Mouse (Mus musculus) ES-E14 (cell line): Measurements from ENCODE around the gene Zfp655. TPM values are rescaled to one million over a fixed set of nuclear protein-coding genes. Genes with fewer than 3 reads are reported as not detected.

Experiments
- DNase-seq: peaks from one replicate; pipeline ENCODE4 v3.0.0-alpha.2; 2013; ENCODE audit warnings: low read depth, low spot score
- H3K27ac ChIP-seq: 2 replicates; pipeline ENCODE4 v1.5.1; 2012; ENCODE audit warnings: low read depth, mild to moderate bottlenecking, low read length, moderate library complexity, mixed read lengths; ENCODE audit not compliant: poor library complexity, insufficient read depth, severe bottlenecking
- H3K36me3 ChIP-seq: 2 replicates; pipeline ENCODE4 v1.6.1; 2012; ENCODE audit warnings: mild to moderate bottlenecking, low read length, moderate library complexity, mixed read lengths; ENCODE audit not compliant: control insufficient read depth, poor library complexity, insufficient read depth, severe bottlenecking
- H3K4me1 ChIP-seq, 2 experiments: fragments of 150-350 bp in 1 of 2; sonication (generic) in 1 of 2; 2 replicates each; pipeline ENCODE4 v1.6.1; 2012; ENCODE audit warnings: low read length in 2 of 2, mild to moderate bottlenecking in 1 of 2, mixed read lengths in 1 of 2; ENCODE audit not compliant: control insufficient read depth in 2 of 2, insufficient read depth in 2 of 2, poor library complexity in 1 of 2
- H3K4me3 ChIP-seq, 2 experiments: fragments of 150-350 bp in 1 of 2; sonication (generic) in 1 of 2; 2 replicates each; pipeline ENCODE4 v1.5.1; 2012; ENCODE audit warnings: low read length in 2 of 2, low read depth in 1 of 2, mild to moderate bottlenecking in 1 of 2, mixed read lengths in 1 of 2; ENCODE audit not compliant: insufficient read depth in 1 of 2, poor library complexity in 1 of 2, severe bottlenecking in 1 of 2
- H3K9ac ChIP-seq: 2 replicates; pipeline ENCODE4 v1.6.1; 2012; ENCODE audit warnings: low read depth, mild to moderate bottlenecking, low read length, mixed read lengths; ENCODE audit not compliant: poor library complexity, insufficient read depth, severe bottlenecking
- H3K9me3 ChIP-seq: fragments of 150-350 bp; sonication (generic); 2 replicates; pipeline ENCODE4 v1.6.1; 2012; ENCODE audit warnings: low read depth, mild to moderate bottlenecking, low read length; ENCODE audit not compliant: control insufficient read depth, insufficient read depth
- CHD2 ChIP-seq: IDR thresholded peaks from 2 replicates; pipeline ENCODE4 v1.6.1; 2014; ENCODE audit warnings: mild to moderate bottlenecking, low read depth, low read length, inconsistent platforms
- HCFC1 ChIP-seq: IDR thresholded peaks from 2 replicates; pipeline ENCODE4 v1.6.1; 2012; ENCODE audit warnings: low read length, inconsistent platforms, borderline replicate concordance; ENCODE audit not compliant: insufficient read depth
- MAFK ChIP-seq: IDR thresholded peaks from 2 replicates; pipeline ENCODE4 v1.6.1; 2014; ENCODE audit warnings: mild to moderate bottlenecking, low read depth, low read length, inconsistent platforms; ENCODE audit not compliant: insufficient read depth
- ZC3H11A ChIP-seq: IDR thresholded peaks from 2 replicates; pipeline ENCODE4 v1.6.1; 2012; ENCODE audit warnings: low read depth, mild to moderate bottlenecking, inconsistent platforms, low read length, borderline replicate concordance
- ZNF384 ChIP-seq: IDR thresholded peaks from 2 replicates; pipeline ENCODE4 v1.6.1; 2012; ENCODE audit warnings: low read depth, low read length, inconsistent platforms
- in situ Hi-C, 2 experiments: fragments of 600-800 bp; cut with MboI; formaldehyde crosslinking; loops; one replicate each; pipeline ENCODE4 v1.15.1; 2025; ENCODE audit warnings: low sequenced_read_pairs in 2 of 2, inconsistent platforms in 1 of 2; ENCODE audit not compliant: unreplicated experiment in 2 of 2
- total RNA-seq: library from RNA; depleted of rRNA; stranded (reverse); fragments of 300-350 nt; gene quantifications from 2 replicates; pipeline ENCODE4 v1.2.3, GENCODE M21; 2012

Zfp655 gene
- total RNA-seq, 1 experiment, result 36.1 TPM

DNA sequence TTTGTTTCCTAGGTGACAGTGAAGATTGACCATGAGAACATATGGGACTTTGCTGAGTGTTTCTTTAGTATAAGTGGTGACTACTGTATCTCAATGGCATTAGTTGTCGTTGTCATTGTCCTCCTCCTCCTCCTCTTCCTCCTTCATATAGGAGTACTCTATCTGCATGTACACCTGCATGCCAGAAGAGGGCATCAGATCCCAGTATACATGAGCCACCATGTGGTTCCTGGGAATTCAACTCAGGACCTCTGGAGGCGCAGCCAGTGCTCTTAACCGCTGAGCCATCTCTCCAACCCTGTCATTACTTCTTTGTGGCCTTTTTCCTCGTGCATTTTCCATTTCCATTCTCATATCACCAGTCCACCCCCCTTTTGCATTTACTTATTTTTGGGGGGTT is 16.8 kb upstream of the Zfp655 start:
- no peak for TF ChIP-seq MAFK
- no peak for TF ChIP-seq CHD2
- no peak for TF ChIP-seq ZNF384
- no peak for TF ChIP-seq HCFC1
- no peak for TF ChIP-seq ZC3H11A
- Histone ChIP-seq H3K27ac (peak overlapping the region; percentile 13; the same call in 1 of the 2 replicates), H3K4me3 (no peak overlapping the region; a peak in 1 of 4 replicates), H3K36me3 (peaks cover 11% of the 10 kb centered on the region), H3K9ac (peak overlapping the region; percentile 61; the same call in 1 of the 2 replicates), H3K4me1 (peaks cover 6 to 16% of the 10 kb centered on the region in 2 experiments), H3K9me3 (no peaks in the 10 kb centered on the region)
- DNase-seq, result no peak
- in situ Hi-C loops, result no loop called here

DNA sequence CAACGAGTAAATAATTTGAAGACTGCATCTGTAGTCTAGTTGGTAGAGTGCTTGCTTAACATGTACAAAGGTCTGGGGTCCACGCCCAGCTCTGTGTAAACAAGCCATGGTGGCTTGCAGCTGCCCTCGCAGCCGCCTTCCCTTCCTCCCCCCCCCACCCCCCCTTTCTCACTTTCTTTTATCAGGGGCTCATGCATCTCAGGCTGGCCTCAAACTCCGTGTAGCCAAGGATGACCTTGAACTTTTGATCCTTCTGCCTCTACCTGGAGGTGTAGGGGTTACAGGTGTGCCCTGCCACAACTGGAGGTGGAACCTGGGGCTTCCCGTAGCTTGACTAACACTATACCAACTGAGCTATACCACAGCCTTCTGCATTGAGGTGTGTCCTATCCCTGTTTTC is 13.8 kb upstream of the Zfp655 start:
- H3K9ac ChIP-seq, result peak overlapping the region; percentile 63; the same call in 1 of the 2 replicates
- peaks cover 32% of the 10 kb centered on the region for H3K36me3 ChIP-seq
- no peaks in the 10 kb centered on the region for H3K9me3 ChIP-seq
- TF ChIP-seq CHD2 (no peak), HCFC1 (no peak), ZNF384 (no peak)
- peak overlapping the region; percentile 32 to 59 for H3K4me3 ChIP-seq
- no peak for DNase-seq
- H3K27ac ChIP-seq, result peak overlapping the region; percentile 42; the same call in 1 of the 2 replicates
- in situ Hi-C loops, result no loop called here
- H3K4me1 ChIP-seq, result peaks cover 8 to 25% of the 10 kb centered on the region in 2 experiments

DNA sequence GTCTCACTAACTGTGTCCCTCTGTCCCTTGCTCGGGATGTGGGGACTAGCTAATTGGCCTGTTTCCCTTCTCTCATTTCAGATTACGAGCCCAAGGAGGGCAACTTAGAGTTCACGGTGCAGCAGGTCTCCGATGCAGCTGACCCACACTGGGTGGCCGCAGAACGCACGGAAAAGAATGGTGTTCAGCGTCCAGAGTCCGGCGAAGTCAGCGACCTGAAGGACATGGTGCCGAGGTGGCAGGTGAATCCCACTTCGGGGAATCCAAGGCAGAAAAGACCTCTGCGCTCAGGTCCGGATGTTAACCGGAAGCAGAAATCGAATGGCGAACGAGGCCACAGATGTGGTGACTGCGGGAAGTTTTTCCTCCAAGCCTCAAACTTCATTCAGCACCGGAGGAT is 13.3 kb upstream of the Zfp655 start:
- TF ChIP-seq MAFK (no peak), ZNF384 (no peak), CHD2 (no peak), HCFC1 (no peak), ZC3H11A (no peak)
- peaks cover 32% of the 10 kb centered on the region for H3K36me3 ChIP-seq
- peak overlapping the region; percentile 32 to 59 for H3K4me3 ChIP-seq
- H3K9me3 ChIP-seq, result no peaks in the 10 kb centered on the region
- peaks cover 8 to 28% of the 10 kb centered on the region in 2 experiments for H3K4me1 ChIP-seq
- in situ Hi-C loops, result no loop called here
- H3K9ac ChIP-seq, result peak overlapping the region; percentile 63
- H3K27ac ChIP-seq, result peak overlapping the region; percentile 42
- DNase-seq, result no peak

DNA sequence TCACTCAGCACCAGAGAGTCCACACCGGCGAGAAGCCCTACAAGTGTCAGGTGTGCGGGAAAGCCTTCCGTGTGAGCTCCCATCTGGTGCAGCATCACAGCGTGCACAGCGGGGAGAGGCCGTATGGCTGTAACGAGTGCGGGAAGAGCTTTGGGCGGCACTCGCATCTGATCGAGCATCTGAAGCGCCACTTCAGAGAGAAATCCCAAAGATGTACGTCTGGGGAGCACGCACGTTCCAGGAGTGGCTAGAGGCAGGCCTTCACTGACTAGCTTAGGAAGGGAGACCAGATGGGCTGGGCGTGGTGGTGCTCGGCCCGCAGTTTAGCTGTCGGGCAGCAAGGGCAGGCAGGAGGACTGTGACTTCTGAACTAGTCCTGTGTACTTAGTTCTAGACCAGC is 12.8 kb upstream of the Zfp655 start:
- peak overlapping the region; percentile 32 to 59 for H3K4me3 ChIP-seq
- DNase-seq, result no peak
- H3K36me3 ChIP-seq, result peaks cover 32% of the 10 kb centered on the region
- no peaks in the 10 kb centered on the region for H3K9me3 ChIP-seq
- peak overlapping the region; percentile 42 for H3K27ac ChIP-seq
- in situ Hi-C loops, result no loop called here
- TF ChIP-seq ZC3H11A (no peak), ZNF384 (no peak), MAFK (no peak), CHD2 (no peak)
- H3K4me1 ChIP-seq, result peaks cover 8 to 31% of the 10 kb centered on the region in 2 experiments
- peak overlapping the region; percentile 63 for H3K9ac ChIP-seq

DNA sequence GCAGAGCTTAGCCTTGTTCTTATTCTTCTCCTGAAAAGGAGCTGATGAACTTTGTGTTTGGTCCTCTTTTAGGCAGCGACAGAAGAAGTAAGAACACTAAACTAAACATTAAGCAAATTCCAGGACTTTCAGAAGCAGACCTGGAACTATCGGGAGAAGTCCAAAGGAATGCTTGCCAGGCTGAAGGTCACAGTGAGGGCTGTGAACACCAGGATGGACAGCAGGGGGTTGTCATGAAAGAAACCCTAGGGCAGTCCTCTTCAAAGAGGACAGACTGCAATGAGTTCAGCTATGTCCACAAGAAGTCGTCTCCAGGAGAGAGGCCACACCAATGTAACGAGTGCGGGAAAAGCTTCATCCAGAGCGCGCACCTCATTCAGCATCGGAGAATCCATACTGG is 11.5 kb upstream of the Zfp655 start:
- peaks cover 32% of the 10 kb centered on the region for H3K36me3 ChIP-seq
- peaks cover 8 to 29% of the 10 kb centered on the region in 2 experiments for H3K4me1 ChIP-seq
- no peak overlapping the region for H3K9ac ChIP-seq
- 0 out of 4 replicates have a peak overlapping the region, but pooled peaks of 1 of the 2 experiments have one; percentile 6 for H3K4me3 ChIP-seq
- H3K27ac ChIP-seq, result no peak overlapping the region
- no peaks in the 10 kb centered on the region for H3K9me3 ChIP-seq
- in situ Hi-C loops, result no loop called here
- no peak for DNase-seq
- TF ChIP-seq HCFC1 (no peak), ZNF384 (no peak), MAFK (no peak), CHD2 (no peak), ZC3H11A (no peak)
